Mouse (Mus musculus): ENCODE data around the gene Aldh6a1.

GRCm38 (mm10) chr12:84396947-84397679 lies 53.7 kb downstream of the Aldh6a1 start:
- TF ChIP-seq POLR2A (IDR thresholded peaks at IDR 0.05; ENCODE audit: low read depth, low read length): no peak
- no peak for TF ChIP-seq CTCF (IDR thresholded peaks at IDR 0.05; ENCODE audit: extremely low read depth, insufficient read depth, insufficient read length, insufficient replicate concordance)

Measured in spleen, adult 2 months (tissue).